Mouse (Mus musculus) CH12.LX (cell line): ENCODE measurements around the gene Colq.

Source experiments
- CHD2 ChIP-seq: IDR thresholded peaks from 2 replicates; pipeline ENCODE4 v1.6.1; 2011; ENCODE audit warnings: low read length, improper control_type of control experiment
- CTCF ChIP-seq, 2 experiments: IDR thresholded peaks in 1 of 2; conservative IDR thresholded peaks in 1 of 2; 2 replicates each; pipeline ENCODE4 v1.5.1; 2011 to 2012; ENCODE audit warnings: low read depth in 2 of 2, low read length in 2 of 2, improper control_type of control experiment in 1 of 2, inconsistent platforms in 1 of 2, mild to moderate bottlenecking in 1 of 2, moderate library complexity in 1 of 2
- ELF1 ChIP-seq: IDR thresholded peaks from 2 replicates; pipeline ENCODE4 v1.6.1; 2014; ENCODE audit warnings: low read depth, mild to moderate bottlenecking, inconsistent platforms, low read length, improper control_type of control experiment
- EP300 ChIP-seq: IDR thresholded peaks from 2 replicates; pipeline ENCODE4 v1.6.1; 2011; ENCODE audit warnings: low read length, improper control_type of control experiment
- ETS1 ChIP-seq: conservative IDR thresholded peaks from 2 replicates; pipeline ENCODE4 v1.6.1; 2012; ENCODE audit warnings: low read depth, mild to moderate bottlenecking, inconsistent platforms, low read length, improper control_type of control experiment, moderate library complexity
- MAFK ChIP-seq: IDR thresholded peaks from 2 replicates; pipeline ENCODE4 v1.6.1; 2011; ENCODE audit warnings: low read length, improper control_type of control experiment; ENCODE audit not compliant: insufficient replicate concordance
- PAX5 ChIP-seq: IDR thresholded peaks from 2 replicates; pipeline ENCODE4 v1.6.1; 2012; ENCODE audit warnings: low read length, inconsistent platforms, mixed read lengths
- POLR2A ChIP-seq: IDR thresholded peaks from 2 replicates; pipeline ENCODE4 v1.6.1; 2011; ENCODE audit warnings: low read depth, mild to moderate bottlenecking, improper control_type of control experiment, low read length
- RAD21 ChIP-seq: IDR thresholded peaks from 2 replicates; pipeline ENCODE4 v1.6.1; 2011; ENCODE audit warnings: low read depth, mild to moderate bottlenecking, low read length, improper control_type of control experiment, moderate library complexity
- SIN3A ChIP-seq: IDR thresholded peaks from 2 replicates; pipeline ENCODE4 v1.6.1; 2012; ENCODE audit warnings: low read length, improper control_type of control experiment, inconsistent platforms
- UBTF ChIP-seq: IDR thresholded peaks from 2 replicates; pipeline ENCODE4 v1.6.1; 2012; ENCODE audit warnings: low read depth, mild to moderate bottlenecking, inconsistent platforms, low read length, improper control_type of control experiment, moderate library complexity
- USF1 ChIP-seq: IDR thresholded peaks from 2 replicates; pipeline ENCODE4 v1.6.1; 2014; ENCODE audit warnings: low read depth, mild to moderate bottlenecking, inconsistent platforms, low read length, improper control_type of control experiment
- ZC3H11A ChIP-seq: IDR thresholded peaks from 2 replicates; pipeline ENCODE4 v1.6.1; 2012; ENCODE audit warnings: low read depth, mild to moderate bottlenecking, inconsistent platforms, low read length, improper control_type of control experiment
- ZNF384 ChIP-seq: IDR thresholded peaks from 2 replicates; pipeline ENCODE4 v1.6.1; 2012; ENCODE audit warnings: low read depth, low read length, improper control_type of control experiment, inconsistent platforms

GRCm38 (mm10) chr14:31572561-31573175, 18.5 kb downstream of the Colq start:
- TF ChIP-seq CTCF (conservative IDR thresholded peaks at IDR 0.05 in 1 of 2, IDR thresholded peaks at IDR 0.05 in 1 of 2; ENCODE audit: low read depth in 2 of 2, low read length in 2 of 2): no peak
- TF ChIP-seq UBTF: no peak
- TF ChIP-seq RAD21: no peak
- TF ChIP-seq ZNF384: no peak
- no peak for TF ChIP-seq EP300
- TF ChIP-seq SIN3A: no peak
- TF ChIP-seq POLR2A: no peak
- no peak for TF ChIP-seq ETS1
- no peak for TF ChIP-seq CHD2
- no peak for TF ChIP-seq ZC3H11A
- TF ChIP-seq USF1: no peak
- TF ChIP-seq ELF1: no peak
- TF ChIP-seq PAX5: no peak
- no peak for TF ChIP-seq MAFK
